Mouse (Mus musculus): ENCODE results near the gene Gad2. TPM values are rescaled to one million over a fixed set of nuclear protein-coding genes. Genes with fewer than 3 reads are reported as not detected.

The Gad2 gene
- total and polyA plus RNA-seq, 3 experiments, result 0.01 to 0.04 TPM; not detected in 1

GRCm38 (mm10) chr2:22704780-22705727 lies 83.0 kb downstream of the Gad2 start:
- Histone ChIP-seq H3K79me2 (ENCODE audit: control insufficient read depth, insufficient read depth, low read length, poor library complexity) (no peaks in the 10 kb centered on the region), H3K4me3 (ENCODE audit: control insufficient read depth in 1 of 2, insufficient read depth in 1 of 2, low read depth in 2 of 2, low read length in 2 of 2) (no peak overlapping the region), H3K9me3 (replicated peaks; ENCODE audit: insufficient read depth, low read length) (no peaks in the 10 kb centered on the region), H3K27ac (ENCODE audit: control insufficient read depth, low read depth, low read length) (no peak overlapping the region), H3K4me1 (ENCODE audit: control insufficient read depth in 1 of 2, insufficient read depth in 2 of 2, low read length in 2 of 2) (no peaks in the 10 kb centered on the region), H3K36me3 (ENCODE audit: control insufficient read depth in 1 of 2, insufficient read depth in 2 of 2, low read length in 2 of 2) (no peaks in the 10 kb centered on the region), H3K9ac (ENCODE audit: control insufficient read depth, low read depth, low read length, poor library complexity, severe bottlenecking) (no peak overlapping the region), H3K27me3 (ENCODE audit: control insufficient read depth in 1 of 2, insufficient read depth in 2 of 2, low read length in 2 of 2) (peaks cover 3% of the 10 kb centered on the region in 2 experiments)
- no peak for TF ChIP-seq POLR2AphosphoS2 (IDR thresholded peaks at IDR 0.05; ENCODE audit: low read length)
- no peak for TF ChIP-seq MYB (IDR thresholded peaks at IDR 0.05; ENCODE audit: low read depth, low read length)
- no peak for TF ChIP-seq RAD21 (IDR thresholded peaks at IDR 0.05; ENCODE audit: low read depth, low read length)
- no peak for TF ChIP-seq GABPA (IDR thresholded peaks at IDR 0.05; ENCODE audit: low read depth, low read length)
- TF ChIP-seq KAT2A (conservative IDR thresholded peaks at IDR 0.05; ENCODE audit: low read depth, low read length), result no peak
- no peak for TF ChIP-seq ETS1 (IDR thresholded peaks at IDR 0.05; ENCODE audit: low read depth, low read length)
- TF ChIP-seq ZNF384 (IDR thresholded peaks at IDR 0.05; ENCODE audit: low read depth, low read length), result no peak
- no peak for TF ChIP-seq POLR2A (IDR thresholded peaks at IDR 0.05; ENCODE audit: control insufficient read depth in 1 of 2, insufficient read depth in 1 of 2, low read depth in 1 of 2, low read length in 2 of 2, poor library complexity in 1 of 2)
- TF ChIP-seq SIN3A (IDR thresholded peaks at IDR 0.05; ENCODE audit: low read length), result no peak
- no peak for TF ChIP-seq E2F4 (IDR thresholded peaks at IDR 0.05; ENCODE audit: borderline replicate concordance, low read depth, low read length)
- no peak for DNase-seq (ENCODE audit: low read depth, low spot score)

- no peak overlapping the region for H3K9ac ChIP-seq (ENCODE audit: control insufficient read depth, low read depth, low read length, poor library complexity, severe bottlenecking)
- no peaks in the 10 kb centered on the region for H3K79me2 ChIP-seq (ENCODE audit: control insufficient read depth, insufficient read depth, low read length, poor library complexity)
- no peaks in the 10 kb centered on the region for H3K4me1 ChIP-seq (ENCODE audit: control insufficient read depth in 1 of 2, insufficient read depth in 2 of 2, low read length in 2 of 2)
- no peaks in the 10 kb centered on the region for H3K36me3 ChIP-seq (ENCODE audit: control insufficient read depth in 1 of 2, insufficient read depth in 2 of 2, low read length in 2 of 2)
- H3K27me3 ChIP-seq (ENCODE audit: control insufficient read depth in 1 of 2, insufficient read depth in 2 of 2, low read length in 2 of 2), result peaks cover 3 to 4% of the 10 kb centered on the region in 2 experiments
- H3K27ac ChIP-seq (ENCODE audit: control insufficient read depth, low read depth, low read length), result no peak overlapping the region
- H3K9me3 ChIP-seq (replicated peaks; ENCODE audit: insufficient read depth, low read length), result no peaks in the 10 kb centered on the region
- TF ChIP-seq RAD21 (IDR thresholded peaks at IDR 0.05; ENCODE audit: low read depth, low read length) (no peak), CHD1 (IDR thresholded peaks at IDR 0.05; ENCODE audit: low read depth, low read length) (no peak), RCOR1 (IDR thresholded peaks at IDR 0.05; ENCODE audit: low read depth, low read length) (no peak), KAT2A (conservative IDR thresholded peaks at IDR 0.05; ENCODE audit: low read depth, low read length) (no peak), ELF1 (IDR thresholded peaks at IDR 0.05; ENCODE audit: low read depth, low read length) (no peak), TBP (IDR thresholded peaks at IDR 0.05; ENCODE audit: low read depth, low read length) (no peak), MYC (IDR thresholded peaks at IDR 0.05; ENCODE audit: low read depth, low read length) (no peak), POLR2AphosphoS2 (IDR thresholded peaks at IDR 0.05; ENCODE audit: low read length) (no peak), POLR2A (IDR thresholded peaks at IDR 0.05; ENCODE audit: control insufficient read depth in 1 of 2, insufficient read depth in 1 of 2, low read depth in 1 of 2, low read length in 2 of 2, poor library complexity in 1 of 2) (no peak), MXI1 (IDR thresholded peaks at IDR 0.05; ENCODE audit: low read depth, low read length) (no peak), MAZ (IDR thresholded peaks at IDR 0.05; ENCODE audit: low read depth, low read length) (no peak), ZMIZ1 (IDR thresholded peaks at IDR 0.05; ENCODE audit: low read depth, low read length) (no peak), ZNF384 (IDR thresholded peaks at IDR 0.05; ENCODE audit: low read depth, low read length) (no peak), ZC3H11A (IDR thresholded peaks at IDR 0.05; ENCODE audit: low read depth, low read length) (no peak), MAX (IDR thresholded peaks at IDR 0.05; ENCODE audit: low read length) (no peak), E2F4 (IDR thresholded peaks at IDR 0.05; ENCODE audit: borderline replicate concordance, low read depth, low read length) (no peak), JUND (IDR thresholded peaks at IDR 0.05; ENCODE audit: low read depth, low read length) (no peak), ETS1 (IDR thresholded peaks at IDR 0.05; ENCODE audit: low read depth, low read length) (no peak)
- DNase-seq (ENCODE audit: low read depth, low spot score), result no peak
- no peak overlapping the region for H3K4me3 ChIP-seq (ENCODE audit: control insufficient read depth in 1 of 2, insufficient read depth in 1 of 2, low read depth in 2 of 2, low read length in 2 of 2)
These were observed 84.2 kb downstream of the Gad2 start for GRCm38 (mm10) chr2:22706233-22706632.
